Comparison of ENCODE assay signal across 8 mouse cellular contexts in genomic region chr9:64020171-64020605, GRCm38 (mm10). TPM values are rescaled to one million over a fixed set of nuclear protein-coding genes. Genes with fewer than 3 reads are reported as not detected.
DNase-seq lines count a peak whose midpoint lies in the region; ATAC-seq lines count a peak whose summit lies in the region.

No protein-coding gene starts in this region.

- no peak for ATAC-seq in embryonic facial prominence, embryonic 15.5 days (ENCODE audit: insufficient number of reproducible peaks, low FRiP score, low TSS enrichment, low read depth)
- ATAC-seq in hindbrain, embryonic 15.5 days (ENCODE audit: low FRiP score, low read depth): no peak
- ATAC-seq in stomach, embryonic 15.5 days (ENCODE audit: insufficient read depth, low FRiP score, low read depth): no peak

- H3K4me3 ChIP-seq in embryonic facial prominence, embryonic 15.5 days (replicated peaks): peak overlapping the region; percentile 74
- H3K4me3 ChIP-seq in hindbrain, embryonic 15.5 days: peak overlapping the region; percentile 53
- peak overlapping the region; percentile 80 for H3K4me3 ChIP-seq in stomach, embryonic 15.5 days (replicated peaks)

- H3K9me3 ChIP-seq in embryonic facial prominence, embryonic 15.5 days (replicated peaks): no peaks in the 10 kb centered on the region
- H3K9me3 ChIP-seq in hindbrain, embryonic 15.5 days: no peaks in the 10 kb centered on the region
- H3K9me3 ChIP-seq in stomach, embryonic 15.5 days: no peaks in the 10 kb centered on the region

- DNase-seq in adrenal gland, postnatal 14 days: peak; percentile 52
- DNase-seq in adrenal gland, adult 8-10 months: no peak
- DNase-seq in 3134 (ENCODE audit: extremely low read depth, insufficient read length, low spot score): peak; percentile 73
- peak; percentile 33 to 48 for DNase-seq in lung, adult 18-20 months
- DNase-seq in MN1 (ENCODE audit: low spot score): no peak

- peak overlapping the region; percentile 88 for H3K4me2 ChIP-seq in embryonic facial prominence, embryonic 15.5 days (replicated peaks)
- H3K4me2 ChIP-seq in hindbrain, embryonic 15.5 days: peak overlapping the region; percentile 93
- H3K4me2 ChIP-seq in stomach, embryonic 15.5 days: peak overlapping the region; percentile 95

- no peaks in the 10 kb centered on the region for H3K36me3 ChIP-seq in embryonic facial prominence, embryonic 15.5 days
- no peaks in the 10 kb centered on the region for H3K36me3 ChIP-seq in hindbrain, embryonic 15.5 days
- no peaks in the 10 kb centered on the region for H3K36me3 ChIP-seq in stomach, embryonic 15.5 days

- H3K9ac ChIP-seq in embryonic facial prominence, embryonic 15.5 days: peak overlapping the region; percentile 98
- H3K9ac ChIP-seq in hindbrain, embryonic 15.5 days: peak overlapping the region; percentile 52
- H3K9ac ChIP-seq in stomach, embryonic 15.5 days: peak overlapping the region; percentile 88

- peak overlapping the region; percentile 97 for H3K27ac ChIP-seq in embryonic facial prominence, embryonic 15.5 days (replicated peaks)
- H3K27ac ChIP-seq in hindbrain, embryonic 15.5 days (replicated peaks): peak overlapping the region; percentile 76
- peak overlapping the region; percentile 99 for H3K27ac ChIP-seq in stomach, embryonic 15.5 days

- peaks cover 57% of the 10 kb centered on the region for H3K4me1 ChIP-seq in embryonic facial prominence, embryonic 15.5 days
- H3K4me1 ChIP-seq in hindbrain, embryonic 15.5 days (replicated peaks): peaks cover 58% of the 10 kb centered on the region
- peaks cover 47% of the 10 kb centered on the region for H3K4me1 ChIP-seq in stomach, embryonic 15.5 days

- WGBS in embryonic facial prominence, embryonic 15.5 days: under 1% methylated on average over 50 of the region's 50 CpGs
- under 1% methylated on average over 50 of the region's 50 CpGs for WGBS in hindbrain, embryonic 15.5 days
- WGBS in stomach, embryonic 15.5 days: under 1% methylated on average over 50 of the region's 50 CpGs

- no peaks in the 10 kb centered on the region for H3K27me3 ChIP-seq in embryonic facial prominence, embryonic 15.5 days
- peaks cover 26% of the 10 kb centered on the region for H3K27me3 ChIP-seq in hindbrain, embryonic 15.5 days
- no peaks in the 10 kb centered on the region for H3K27me3 ChIP-seq in stomach, embryonic 15.5 days (replicated peaks)

RNA-seq across cellular contexts. Expression of gene Smad6, which starts 1.7 kb away (rescaled TPM):
- 11.1 and 12.0 TPM in 2 replicates for total RNA-seq in adrenal gland, postnatal 14 days (2021)
- 10 to 100 TPM in 1 of 4 experiments, 1 to 10 TPM in 3; 7.6 to 11.1 (median 8.6) TPM for total RNA-seq in adrenal gland, adult 8-10 months (2022)
- polyA plus RNA-seq in embryonic facial prominence, embryonic 15.5 days (2015; fragmentation: Nextera tagmentation; extraction: Ambion mirVana): 12.8 and 15.5 TPM in 2 replicates
- 2.5 and 2.6 TPM in 2 replicates for polyA plus RNA-seq in hindbrain, embryonic 15.5 days (2015; fragmentation: Nextera tagmentation; extraction: Ambion mirVana)
- polyA plus RNA-seq in stomach, embryonic 15.5 days (2015; fragmentation: Nextera tagmentation; extraction: Ambion mirVana): 10.0 and 10.8 TPM in 2 replicates

Comparison
In these comparisons a context has a peak if more than half of its experiments do, and no peak if none do; other contexts are left out.
1. DNase-seq: peak in adrenal gland, postnatal 14 days (single experiment), 3134 (single experiment) and lung, adult 18-20 months (2 of 2); none in adrenal gland, adult 8-10 months (single experiment) and MN1 (single experiment).
2. Peak in every context shown above with its lines, with median percentiles within 50 percentile points of each other: H3K27ac ChIP-seq, H3K4me2 ChIP-seq, H3K4me3 ChIP-seq and H3K9ac ChIP-seq.